Mouse (Mus musculus): ENCODE measurements at regions not wholly inside any gene's neighbourhood (a gene's known extent, or its start where the extent isn't known, plus 50 kb on each side); places are given as distances from the start of the nearest gene placed in this dataset.

GRCm38 (mm10) chr1:119256097-119256473 lies 166.0 kb downstream of the Inhbb start:
- TF ChIP-seq HCFC1 (IDR thresholded peaks at IDR 0.05; ENCODE audit: borderline replicate concordance, insufficient read depth, low read length): no peak
- TF ChIP-seq MAFK (IDR thresholded peaks at IDR 0.05; ENCODE audit: insufficient read depth, low read depth, low read length): no peak
- TF ChIP-seq ZNF384 (IDR thresholded peaks at IDR 0.05; ENCODE audit: low read depth, low read length): no peak
